Mouse (Mus musculus): ENCODE data around the gene Slc13a4. TPM values are rescaled to one million over a fixed set of nuclear protein-coding genes. Genes with fewer than 3 reads are reported as not detected.

Slc13a4 gene
- polyA plus RNA-seq, 1 experiment from 2014 or later, result 3.9 TPM

- no peaks in the 10 kb centered on the region for H3K9me3 ChIP-seq
- H3K4me1 ChIP-seq (replicated peaks), result peaks cover 6% of the 10 kb centered on the region
- ATAC-seq (ENCODE audit: low FRiP score), result no peak
- 96% methylated on average over 7 of the region's 7 CpGs for WGBS
- H3K9ac ChIP-seq, result no peak overlapping the region
- no peaks in the 10 kb centered on the region for H3K27me3 ChIP-seq
- no peak overlapping the region for H3K4me3 ChIP-seq
- H3K4me2 ChIP-seq, result no peak overlapping the region
- no peak overlapping the region for H3K27ac ChIP-seq
- no peaks in the 10 kb centered on the region for H3K36me3 ChIP-seq
Observed at GRCm38 (mm10) chr6:35297516-35298227, 10.3 kb downstream of the Slc13a4 start.

GRCm38 (mm10) chr6:35297001-35297400 is 10.9 kb downstream of the Slc13a4 start:
- Histone ChIP-seq H3K36me3 (no peaks in the 10 kb centered on the region), H3K27me3 (no peaks in the 10 kb centered on the region), H3K4me1 (replicated peaks) (peaks cover 6% of the 10 kb centered on the region), H3K4me3 (no peak overlapping the region), H3K4me2 (no peak overlapping the region), H3K27ac (no peak overlapping the region), H3K9ac (no peak overlapping the region), H3K9me3 (no peaks in the 10 kb centered on the region)
- no peak for ATAC-seq (ENCODE audit: low FRiP score)
- 42% methylated on average over 2 of the region's 2 CpGs for WGBS

- ATAC-seq (ENCODE audit: low FRiP score), result peak; percentile 67; the same call in 1 of the 2 replicates
- Histone ChIP-seq H3K27ac (no peak overlapping the region), H3K9ac (no peak overlapping the region), H3K4me3 (no peak overlapping the region), H3K27me3 (no peaks in the 10 kb centered on the region), H3K4me1 (replicated peaks) (peaks cover 6% of the 10 kb centered on the region), H3K9me3 (no peaks in the 10 kb centered on the region), H3K4me2 (no peak overlapping the region), H3K36me3 (no peaks in the 10 kb centered on the region)
- 63% methylated on average over 2 of the region's 2 CpGs for WGBS
Observed at GRCm38 (mm10) chr6:35294964-35295363, 13.0 kb downstream of the Slc13a4 start.

GRCm38 (mm10) chr6:35289676-35290075 is 18.3 kb downstream of the Slc13a4 start:
- WGBS, result 92% methylated on average over 8 of the region's 8 CpGs
- Histone ChIP-seq H3K9me3 (no peaks in the 10 kb centered on the region), H3K4me3 (no peak overlapping the region), H3K36me3 (no peaks in the 10 kb centered on the region), H3K9ac (no peak overlapping the region), H3K27ac (no peak overlapping the region), H3K27me3 (no peaks in the 10 kb centered on the region), H3K4me2 (no peak overlapping the region), H3K4me1 (replicated peaks) (peaks cover 17% of the 10 kb centered on the region)
- ATAC-seq (ENCODE audit: low FRiP score), result no peak

- H3K4me1 ChIP-seq (replicated peaks), result peaks cover 17% of the 10 kb centered on the region
- WGBS, result 18% methylated on average over 7 of the region's 7 CpGs
- ATAC-seq (ENCODE audit: low FRiP score), result peak; percentile 55
- H3K36me3 ChIP-seq, result no peaks in the 10 kb centered on the region
- no peak overlapping the region for H3K9ac ChIP-seq
- no peaks in the 10 kb centered on the region for H3K27me3 ChIP-seq
- H3K4me3 ChIP-seq, result no peak overlapping the region
- peak overlapping the region; percentile 73 for H3K27ac ChIP-seq
- H3K4me2 ChIP-seq, result no peak overlapping the region
- no peaks in the 10 kb centered on the region for H3K9me3 ChIP-seq
Observed at GRCm38 (mm10) chr6:35288920-35289319, 19.0 kb downstream of the Slc13a4 start.

- H3K9ac ChIP-seq, result no peak overlapping the region
- no peaks in the 10 kb centered on the region for H3K27me3 ChIP-seq
- peak overlapping the region; percentile 73 for H3K27ac ChIP-seq
- no peak overlapping the region for H3K4me2 ChIP-seq
- H3K4me3 ChIP-seq, result no peak overlapping the region
- H3K9me3 ChIP-seq, result no peaks in the 10 kb centered on the region
- peak; percentile 69 for ATAC-seq (ENCODE audit: low FRiP score)
- peaks cover 17% of the 10 kb centered on the region for H3K4me1 ChIP-seq (replicated peaks)
- WGBS, result 59% methylated on average over 11 of the region's 11 CpGs
- H3K36me3 ChIP-seq, result no peaks in the 10 kb centered on the region
Observed at GRCm38 (mm10) chr6:35288114-35288761, 19.7 kb downstream of the Slc13a4 start.

- Histone ChIP-seq H3K36me3 (no peaks in the 10 kb centered on the region), H3K27ac (no peak overlapping the region), H3K9me3 (no peaks in the 10 kb centered on the region), H3K4me1 (replicated peaks) (no peaks in the 10 kb centered on the region), H3K4me3 (no peak overlapping the region), H3K4me2 (no peak overlapping the region), H3K9ac (no peak overlapping the region), H3K27me3 (no peaks in the 10 kb centered on the region)
- no peak for ATAC-seq (ENCODE audit: low FRiP score)
- WGBS, result 82% methylated on average over 10 of the region's 10 CpGs
Observed at GRCm38 (mm10) chr6:35279306-35279705, 28.6 kb downstream of the Slc13a4 start.

- Histone ChIP-seq H3K9ac (no peak overlapping the region), H3K4me2 (no peak overlapping the region), H3K4me3 (no peak overlapping the region), H3K36me3 (no peaks in the 10 kb centered on the region), H3K4me1 (replicated peaks) (no peaks in the 10 kb centered on the region), H3K9me3 (no peaks in the 10 kb centered on the region), H3K27me3 (no peaks in the 10 kb centered on the region), H3K27ac (no peak overlapping the region)
- no peak for ATAC-seq (ENCODE audit: low FRiP score)
- WGBS, result 67% methylated on average over 10 of the region's 10 CpGs
Observed at GRCm38 (mm10) chr6:35277903-35278587, 29.9 kb downstream of the Slc13a4 start.

- ATAC-seq (ENCODE audit: low FRiP score), result no peak
- Histone ChIP-seq H3K27me3 (no peaks in the 10 kb centered on the region), H3K9me3 (0 out of 2 replicates have a peak, but pooled peaks cover 3% of the 10 kb centered on the region), H3K4me2 (no peak overlapping the region), H3K9ac (no peak overlapping the region), H3K4me3 (no peak overlapping the region), H3K27ac (no peak overlapping the region), H3K4me1 (replicated peaks) (0 out of 2 replicates have a peak, but pooled peaks cover 3% of the 10 kb centered on the region), H3K36me3 (no peaks in the 10 kb centered on the region)
- WGBS, result 84% methylated on average over 11 of the region's 11 CpGs
Observed at GRCm38 (mm10) chr6:35273391-35274082, 34.4 kb downstream of the Slc13a4 start.

- H3K4me2 ChIP-seq, result no peak overlapping the region
- 0 out of 2 replicates have a peak, but pooled peaks cover 3% of the 10 kb centered on the region for H3K9me3 ChIP-seq
- H3K4me1 ChIP-seq (replicated peaks), result 0 out of 2 replicates have a peak, but pooled peaks cover 3% of the 10 kb centered on the region
- H3K9ac ChIP-seq, result no peak overlapping the region
- ATAC-seq (ENCODE audit: low FRiP score), result no peak
- WGBS, result 78% methylated on average over 20 of the region's 20 CpGs
- no peaks in the 10 kb centered on the region for H3K36me3 ChIP-seq
- H3K27me3 ChIP-seq, result no peaks in the 10 kb centered on the region
- no peak overlapping the region for H3K27ac ChIP-seq
- no peak overlapping the region for H3K4me3 ChIP-seq
Observed at GRCm38 (mm10) chr6:35271868-35272765, 35.8 kb downstream of the Slc13a4 start.

- whole genome bisulfite sequencing, result 79% methylated on average over 12 of the region's 12 CpGs
- ATAC-seq (ENCODE audit: low FRiP score), result peak; percentile 39; the same call in 1 of the 2 replicates
Observed at GRCm38 (mm10) chr6:35271094-35271855, 36.7 kb downstream of the Slc13a4 start.

More at GRCm38 (mm10) chr6:35271094-35271855, 36.7 kb downstream of the Slc13a4 start:
- no peaks in the 10 kb centered on the region for H3K27me3 ChIP-seq
- peaks cover 5% of the 10 kb centered on the region; the same call in 1 of the 2 replicates for H3K36me3 ChIP-seq
- H3K4me2 ChIP-seq, result no peak overlapping the region
- no peak overlapping the region for H3K4me3 ChIP-seq
- H3K27ac ChIP-seq, result no peak overlapping the region
- H3K9ac ChIP-seq, result no peak overlapping the region
- 0 out of 2 replicates have a peak, but pooled peaks cover 3% of the 10 kb centered on the region for H3K9me3 ChIP-seq
- 0 out of 2 replicates have a peak, but pooled peaks cover 3% of the 10 kb centered on the region for H3K4me1 ChIP-seq (replicated peaks)

Data from hindbrain, embryonic 13.5 days (tissue).